Mouse (Mus musculus): ENCODE results near the gene Ntng2. TPM values are rescaled to one million over a fixed set of nuclear protein-coding genes. Genes with fewer than 3 reads are reported as not detected.

The Ntng2 gene
- polyA plus RNA-seq, 2 experiments, result 0.26 to 3.3 TPM

- no peaks in the 10 kb centered on the region for H3K4me1 ChIP-seq (ENCODE audit: control insufficient read depth, insufficient read depth, low read length)
- H3K36me3 ChIP-seq (ENCODE audit: control insufficient read depth, insufficient read depth, low read length), result no peaks in the 10 kb centered on the region
- no peak overlapping the region for H3K4me2 ChIP-seq (replicated peaks; ENCODE audit: low read depth, low read length, severe bottlenecking)
- DNase-seq (ENCODE audit: low spot score) (no peak), ATAC-seq (ENCODE audit: low FRiP score, low read depth) (no peak)
- WGBS, result 64% methylated on average over 7 of the region's 7 CpGs
- H3K27me3 ChIP-seq (ENCODE audit: control insufficient read depth, insufficient read depth, low read length), result no peaks in the 10 kb centered on the region
- H3K9me3 ChIP-seq (ENCODE audit: control insufficient read depth, low read length), result no peaks in the 10 kb centered on the region
- H3K4me3 ChIP-seq (replicated peaks; ENCODE audit: low read length), result no peak overlapping the region
- TF ChIP-seq POLR2A (IDR thresholded peaks at IDR 0.05; ENCODE audit: borderline replicate concordance, extremely low read depth, insufficient read depth, insufficient read length), result no peak
- H3K9ac ChIP-seq (ENCODE audit: low read depth, low read length, severe bottlenecking), result no peak overlapping the region
- H3K27ac ChIP-seq (replicated peaks; ENCODE audit: low read depth, low read length), result no peak overlapping the region
Observed at GRCm38 (mm10) chr2:29271098-29271497, 18.3 kb upstream of the Ntng2 start.

- ATAC-seq (ENCODE audit: low FRiP score, low read depth), result no peak
- no peak for TF ChIP-seq POLR2A (IDR thresholded peaks at IDR 0.05; ENCODE audit: borderline replicate concordance, extremely low read depth, insufficient read depth, insufficient read length)
Observed at GRCm38 (mm10) chr2:29266810-29267209, 14.0 kb upstream of the Ntng2 start.

GRCm38 (mm10) chr2:29262436-29262915, 9.7 kb upstream of the Ntng2 start:
- no peak overlapping the region for H3K4me3 ChIP-seq (replicated peaks; ENCODE audit: low read length)
- no peak overlapping the region for H3K27ac ChIP-seq (replicated peaks; ENCODE audit: low read depth, low read length)
- no peaks in the 10 kb centered on the region for H3K9me3 ChIP-seq (ENCODE audit: control insufficient read depth, low read length)
- no peak for TF ChIP-seq POLR2A (IDR thresholded peaks at IDR 0.05; ENCODE audit: borderline replicate concordance, extremely low read depth, insufficient read depth, insufficient read length)
- no peaks in the 10 kb centered on the region for H3K4me1 ChIP-seq (ENCODE audit: control insufficient read depth, insufficient read depth, low read length)
- no peak overlapping the region for H3K4me2 ChIP-seq (replicated peaks; ENCODE audit: low read depth, low read length, severe bottlenecking)
- ATAC-seq (ENCODE audit: low FRiP score, low read depth) (no peak), DNase-seq (ENCODE audit: low spot score) (no peak)
- H3K9ac ChIP-seq (ENCODE audit: low read depth, low read length, severe bottlenecking), result no peak overlapping the region
- no peaks in the 10 kb centered on the region for H3K36me3 ChIP-seq (ENCODE audit: control insufficient read depth, insufficient read depth, low read length)
- H3K27me3 ChIP-seq (ENCODE audit: control insufficient read depth, insufficient read depth, low read length), result 0 out of 2 replicates have a peak, but pooled peaks cover 4% of the 10 kb centered on the region
- WGBS, result 59% methylated on average over 6 of the region's 6 CpGs

More at GRCm38 (mm10) chr2:29266810-29267209, 14.0 kb upstream of the Ntng2 start:
- no peaks in the 10 kb centered on the region for H3K4me1 ChIP-seq (ENCODE audit: control insufficient read depth, insufficient read depth, low read length)
- no peak overlapping the region for H3K4me3 ChIP-seq (replicated peaks; ENCODE audit: low read length)
- H3K9ac ChIP-seq (ENCODE audit: low read depth, low read length, severe bottlenecking), result no peak overlapping the region
- no peak overlapping the region for H3K4me2 ChIP-seq (replicated peaks; ENCODE audit: low read depth, low read length, severe bottlenecking)
- H3K27ac ChIP-seq (replicated peaks; ENCODE audit: low read depth, low read length), result no peak overlapping the region
- no peaks in the 10 kb centered on the region for H3K27me3 ChIP-seq (ENCODE audit: control insufficient read depth, insufficient read depth, low read length)
- no peaks in the 10 kb centered on the region for H3K9me3 ChIP-seq (ENCODE audit: control insufficient read depth, low read length)
- WGBS, result 33% methylated on average over 4 of the region's 4 CpGs
- no peaks in the 10 kb centered on the region for H3K36me3 ChIP-seq (ENCODE audit: control insufficient read depth, insufficient read depth, low read length)
- DNase-seq (ENCODE audit: low spot score), result no peak

GRCm38 (mm10) chr2:29261126-29261525, 8.3 kb upstream of the Ntng2 start:
- Histone ChIP-seq H3K27ac (replicated peaks; ENCODE audit: low read depth, low read length) (no peak overlapping the region), H3K4me2 (replicated peaks; ENCODE audit: low read depth, low read length, severe bottlenecking) (no peak overlapping the region), H3K27me3 (ENCODE audit: control insufficient read depth, insufficient read depth, low read length) (0 out of 2 replicates have a peak, but pooled peaks cover 4% of the 10 kb centered on the region), H3K4me3 (replicated peaks; ENCODE audit: low read length) (no peak overlapping the region), H3K36me3 (ENCODE audit: control insufficient read depth, insufficient read depth, low read length) (no peaks in the 10 kb centered on the region), H3K4me1 (ENCODE audit: control insufficient read depth, insufficient read depth, low read length) (no peaks in the 10 kb centered on the region), H3K9ac (ENCODE audit: low read depth, low read length, severe bottlenecking) (no peak overlapping the region), H3K9me3 (ENCODE audit: control insufficient read depth, low read length) (no peaks in the 10 kb centered on the region)
- DNase-seq (ENCODE audit: low spot score) (no peak), ATAC-seq (ENCODE audit: low FRiP score, low read depth) (peak; percentile 44; the same call in 1 of the 2 replicates)
- TF ChIP-seq POLR2A (IDR thresholded peaks at IDR 0.05; ENCODE audit: borderline replicate concordance, extremely low read depth, insufficient read depth, insufficient read length), result no peak
- WGBS, result 63% methylated on average over 6 of the region's 6 CpGs

- TF ChIP-seq POLR2A (IDR thresholded peaks at IDR 0.05; ENCODE audit: borderline replicate concordance, extremely low read depth, insufficient read depth, insufficient read length), result no peak
- 5% methylated on average over 18 of the region's 22 CpGs for WGBS
- H3K27ac ChIP-seq (replicated peaks; ENCODE audit: low read depth, low read length), result no peak overlapping the region
- peak overlapping the region; percentile 32; the same call in 1 of the 2 replicates for H3K9ac ChIP-seq (ENCODE audit: low read depth, low read length, severe bottlenecking)
- peak overlapping the region; percentile 96 for H3K4me2 ChIP-seq (replicated peaks; ENCODE audit: low read depth, low read length, severe bottlenecking)
- H3K27me3 ChIP-seq (ENCODE audit: control insufficient read depth, insufficient read depth, low read length), result peaks cover 68% of the 10 kb centered on the region
- peak overlapping the region; percentile 49 for H3K4me3 ChIP-seq (replicated peaks; ENCODE audit: low read length)
- H3K9me3 ChIP-seq (ENCODE audit: control insufficient read depth, low read length), result no peaks in the 10 kb centered on the region
- peaks cover 23% of the 10 kb centered on the region; the same call in 1 of the 2 replicates for H3K4me1 ChIP-seq (ENCODE audit: control insufficient read depth, insufficient read depth, low read length)
- DNase-seq (ENCODE audit: low spot score) (no peak), ATAC-seq (ENCODE audit: low FRiP score, low read depth) (0 out of 2 replicates have a peak, but pooled peaks have one; percentile 8)
- H3K36me3 ChIP-seq (ENCODE audit: control insufficient read depth, insufficient read depth, low read length), result no peaks in the 10 kb centered on the region
Observed at GRCm38 (mm10) chr2:29253205-29253865, 530 bp upstream of the Ntng2 start.
